Mouse (Mus musculus) intestine, embryonic 16.5 days (tissue): ENCODE data around the gene Surf6. TPM values are rescaled to one million over a fixed set of nuclear protein-coding genes. Genes with fewer than 3 reads are reported as not detected.

Source experiments
- ATAC-seq: fragments of 200-750 bp; cut with Nextera tagmentation; 2 replicates; pipeline ENCODE4 v1.8.0; 2017; ENCODE audit warnings: moderate TSS enrichment, moderate library complexity
- H3K27ac ChIP-seq: fragments of 300-500 bp; sonication (generic); 2 replicates; pipeline ENCODE4 v1.5.1; 2014; ENCODE audit warnings: mild to moderate bottlenecking, low read length
- H3K27me3 ChIP-seq: fragments of 300-500 bp; sonication (generic); replicated peaks from 2 replicates; pipeline ENCODE4 v1.6.1; 2014; ENCODE audit warnings: low read length, control low read depth, mixed read lengths; ENCODE audit not compliant: control insufficient read depth, insufficient read depth
- H3K36me3 ChIP-seq: fragments of 300-500 bp; sonication (generic); 2 replicates; pipeline ENCODE4 v1.6.1; 2014; ENCODE audit warnings: low read length, control low read depth; ENCODE audit not compliant: control insufficient read depth, insufficient read depth
- H3K4me1 ChIP-seq: fragments of 300-500 bp; sonication (generic); 2 replicates; pipeline ENCODE4 v1.6.1; 2014; ENCODE audit warnings: low read length, control low read depth, mixed read lengths; ENCODE audit not compliant: control insufficient read depth, insufficient read depth
- H3K4me2 ChIP-seq: fragments of 300-500 bp; sonication (generic); 2 replicates; pipeline ENCODE4 v1.6.1; 2014; ENCODE audit warnings: low read depth, low read length, control low read depth
- H3K4me3 ChIP-seq: fragments of 300-500 bp; sonication (generic); 2 replicates; pipeline ENCODE4 v1.5.1; 2014; ENCODE audit warnings: mild to moderate bottlenecking, low read length
- H3K9ac ChIP-seq: fragments of 300-500 bp; sonication (generic); 2 replicates; pipeline ENCODE4 v1.6.1; 2014; ENCODE audit warnings: low read depth, low read length
- H3K9me3 ChIP-seq: fragments of 300-500 bp; sonication (generic); 2 replicates; pipeline ENCODE4 v1.6.1; 2016; ENCODE audit warnings: low read length, control low read depth; ENCODE audit not compliant: control insufficient read depth
- WGBS: fragments of 180-500 bp; shearing (Covaris S2); extraction: QIAGEN DNeasy Blood & Tissue Kit; methylation state at CpG from one replicate; pipeline ENCODE4 v1.1.7; 2014; 5-methylcytosine and 5-hydroxymethylcytosine counted together
- polyA plus RNA-seq: library from polyadenylated mRNA; unstranded; fragments of >200 nt; fragmentation: Nextera tagmentation; extraction: Ambion mirVana; gene quantifications from 2 replicates; pipeline ENCODE4 v1.2.1, GENCODE M21; 2015

Gene Surf6
- polyA plus RNA-seq, 1 experiment from 2014 or later: 23.3 TPM

GRCm38 (mm10) chr2:26914148-26914941 is 11.7 kb upstream of the Surf6 start:
- no peaks in the 10 kb centered on the region for H3K27me3 ChIP-seq
- H3K9ac ChIP-seq: peak overlapping the region; percentile 89; the same call in 1 of the 2 replicates
- H3K27ac ChIP-seq: no peak overlapping the region
- peaks cover 36% of the 10 kb centered on the region for H3K4me1 ChIP-seq
- no peak for ATAC-seq
- WGBS: 55% methylated on average over 8 of the region's 8 CpGs
- peaks cover 21% of the 10 kb centered on the region for H3K36me3 ChIP-seq
- 0 out of 2 replicates have a peak overlapping the region, but pooled peaks have one; percentile 92 for H3K4me2 ChIP-seq
- H3K9me3 ChIP-seq: no peaks in the 10 kb centered on the region
- H3K4me3 ChIP-seq: 0 out of 2 replicates have a peak overlapping the region, but pooled peaks have one; percentile 89

GRCm38 (mm10) chr2:26913416-26914147 is 10.9 kb upstream of the Surf6 start:
- 76% methylated on average over 17 of the region's 17 CpGs for WGBS

GRCm38 (mm10) chr2:26912253-26912770 is 9.6 kb upstream of the Surf6 start:
- 61% methylated on average over 5 of the region's 5 CpGs for WGBS
- Histone ChIP-seq H3K9ac (peak overlapping the region; percentile 80), H3K36me3 (peaks cover 25% of the 10 kb centered on the region), H3K27me3 (no peaks in the 10 kb centered on the region), H3K4me3 (peak overlapping the region; percentile 91), H3K27ac (peak overlapping the region; percentile 34), H3K9me3 (no peaks in the 10 kb centered on the region), H3K4me2 (peak overlapping the region; percentile 77), H3K4me1 (peaks cover 37% of the 10 kb centered on the region)
- ATAC-seq: no peak

More at GRCm38 (mm10) chr2:26913416-26914147, 10.9 kb upstream of the Surf6 start:
- peaks cover 43% of the 10 kb centered on the region for H3K4me1 ChIP-seq
- no peak overlapping the region for H3K27ac ChIP-seq
- H3K4me2 ChIP-seq: no peak overlapping the region
- H3K9me3 ChIP-seq: no peaks in the 10 kb centered on the region
- H3K4me3 ChIP-seq: no peak overlapping the region
- H3K9ac ChIP-seq: no peak overlapping the region
- ATAC-seq: no peak
- no peaks in the 10 kb centered on the region for H3K27me3 ChIP-seq
- H3K36me3 ChIP-seq: peaks cover 18% of the 10 kb centered on the region

- 2% methylated on average over 36 of the region's 37 CpGs for WGBS
- peaks cover 30% of the 10 kb centered on the region for H3K36me3 ChIP-seq
- peak overlapping the region; percentile 91 for H3K4me3 ChIP-seq
- peak overlapping the region; percentile 84 for H3K27ac ChIP-seq
- peak; percentile 36 for ATAC-seq
- peak overlapping the region; percentile 77 for H3K4me2 ChIP-seq
- peak overlapping the region; percentile 80 for H3K9ac ChIP-seq
- no peaks in the 10 kb centered on the region for H3K27me3 ChIP-seq
- H3K4me1 ChIP-seq: peaks cover 33% of the 10 kb centered on the region
- H3K9me3 ChIP-seq: no peaks in the 10 kb centered on the region
These were observed 8.5 kb upstream of the Surf6 start for GRCm38 (mm10) chr2:26910994-26911765.

- Histone ChIP-seq H3K9ac (peak within 1 kb of the TSS; percentile 80), H3K4me2 (peak within 1 kb of the TSS; percentile 77), H3K9me3 (no peaks in the 10 kb centered on the region), H3K36me3 (peaks cover 35% of the 10 kb centered on the region), H3K4me1 (peaks cover 28% of the 10 kb centered on the region), H3K4me3 (peak within 1 kb of the TSS; percentile 91), H3K27me3 (no peaks in the 10 kb centered on the region), H3K27ac (peak within 1 kb of the TSS; percentile 84)
- under 1% methylated on average over 74 of the region's 74 CpGs for WGBS
- ATAC-seq: peak; percentile 94
These were observed 7.7 kb upstream of the Surf6 start, which contains the start of the genes Med22 and Rpl7a for GRCm38 (mm10) chr2:26910124-26910993. TSS of gene Med22 (minus strand) at chr2:26910677. TSS of gene Rpl7a (plus strand) at chr2:26910764.

- Histone ChIP-seq H3K27ac (peak overlapping the region; percentile 84; the same call in 1 of the 2 replicates), H3K27me3 (no peaks in the 10 kb centered on the region), H3K9ac (peak overlapping the region; percentile 75), H3K36me3 (peaks cover 34% of the 10 kb centered on the region), H3K4me2 (peak overlapping the region; percentile 51), H3K4me3 (peak overlapping the region; percentile 91), H3K4me1 (peaks cover 21% of the 10 kb centered on the region), H3K9me3 (no peaks in the 10 kb centered on the region)
- no peak for ATAC-seq
These were observed 6.7 kb upstream of the Surf6 start for GRCm38 (mm10) chr2:26909387-26909784.

- WGBS: 66% methylated on average over 18 of the region's 18 CpGs
- Histone ChIP-seq H3K36me3 (peaks cover 31% of the 10 kb centered on the region), H3K27me3 (no peaks in the 10 kb centered on the region), H3K9ac (peak overlapping the region; percentile 75), H3K4me1 (peaks cover 22% of the 10 kb centered on the region), H3K4me2 (peak overlapping the region; percentile 51), H3K27ac (peak overlapping the region; percentile 29; the same call in 1 of the 2 replicates), H3K4me3 (peak overlapping the region; percentile 91), H3K9me3 (no peaks in the 10 kb centered on the region)
- no peak for ATAC-seq
These were observed 6.2 kb upstream of the Surf6 start for GRCm38 (mm10) chr2:26908710-26909386.

- Histone ChIP-seq H3K36me3 (peaks cover 19% of the 10 kb centered on the region), H3K4me1 (peaks cover 22% of the 10 kb centered on the region), H3K27ac (no peak overlapping the region), H3K4me2 (no peak overlapping the region), H3K27me3 (no peaks in the 10 kb centered on the region), H3K9me3 (no peaks in the 10 kb centered on the region), H3K4me3 (no peak overlapping the region), H3K9ac (no peak overlapping the region)
- no peak for ATAC-seq
- WGBS: 52% methylated on average over 4 of the region's 4 CpGs
These were observed 4.4 kb upstream of the Surf6 start for GRCm38 (mm10) chr2:26907109-26907508.
